Mouse (Mus musculus): ENCODE data around the gene Maf.
A peak's percentile ranks its signal among the peaks of the same experiment; 100 is the strongest.

Maf gene

GRCm38 (mm10) chr8:115706411-115706860 lies 1.2 kb downstream of the Maf start:
- DNase-seq (ENCODE audit: low read depth, low spot score), result peak; percentile 22

- peak; percentile 28 for DNase-seq (ENCODE audit: low read depth, low spot score)
Observed at GRCm38 (mm10) chr8:115705591-115706110, 1.9 kb downstream of the Maf start.

GRCm38 (mm10) chr8:115703056-115703455 lies 4.5 kb downstream of the Maf start:
- DNase-seq (ENCODE audit: low read depth, low spot score), result no peak

- DNase-seq (ENCODE audit: low read depth, low spot score), result no peak
Observed at GRCm38 (mm10) chr8:115701001-115701400, 6.6 kb downstream of the Maf start.

DNA sequence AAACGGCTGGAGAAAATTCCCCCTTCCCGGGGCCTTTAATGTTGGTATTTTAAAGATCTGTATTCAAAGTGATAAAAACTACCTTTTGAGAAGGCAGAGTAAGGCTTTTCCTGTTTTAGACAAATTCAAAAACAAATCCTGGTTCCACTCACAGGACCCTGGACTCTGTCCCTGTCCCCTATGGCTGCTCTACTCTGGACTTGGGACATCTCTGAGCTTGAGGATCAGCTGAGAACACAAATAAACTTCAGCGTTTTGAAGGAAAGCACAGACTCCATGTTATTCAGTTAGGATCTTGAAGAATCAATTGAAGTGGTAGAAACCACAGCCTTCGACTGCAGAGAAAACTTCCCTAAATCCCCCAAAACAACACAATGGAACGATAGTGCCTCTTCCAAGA lies 8.4 kb downstream of the Maf start:
- no peak for DNase-seq (ENCODE audit: low read depth, low spot score)

DNA sequence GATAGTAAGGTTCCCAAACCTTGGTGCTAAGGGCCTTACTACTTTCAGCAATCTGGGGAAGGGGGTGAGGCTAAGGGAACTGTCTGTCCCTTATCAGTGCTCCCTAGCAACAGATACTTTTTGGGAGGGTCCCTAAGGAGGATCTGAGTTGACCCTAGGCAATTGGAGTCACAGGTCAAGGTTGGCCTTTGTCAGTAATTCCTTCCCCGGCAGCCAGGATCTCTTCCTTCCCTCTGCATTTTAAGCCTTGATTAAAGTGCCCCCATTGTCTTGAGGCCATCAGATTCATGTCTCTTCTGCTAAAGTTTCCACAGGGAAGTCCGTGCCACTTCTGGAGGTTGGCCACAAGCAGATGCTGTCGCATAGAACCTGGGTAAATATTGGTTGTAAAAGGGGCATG lies 10.2 kb downstream of the Maf start:
- DNase-seq (ENCODE audit: low read depth, low spot score), result no peak

GRCm38 (mm10) chr8:115696661-115697060 lies 10.9 kb downstream of the Maf start:
- no peak for DNase-seq (ENCODE audit: low read depth, low spot score)

DNA sequence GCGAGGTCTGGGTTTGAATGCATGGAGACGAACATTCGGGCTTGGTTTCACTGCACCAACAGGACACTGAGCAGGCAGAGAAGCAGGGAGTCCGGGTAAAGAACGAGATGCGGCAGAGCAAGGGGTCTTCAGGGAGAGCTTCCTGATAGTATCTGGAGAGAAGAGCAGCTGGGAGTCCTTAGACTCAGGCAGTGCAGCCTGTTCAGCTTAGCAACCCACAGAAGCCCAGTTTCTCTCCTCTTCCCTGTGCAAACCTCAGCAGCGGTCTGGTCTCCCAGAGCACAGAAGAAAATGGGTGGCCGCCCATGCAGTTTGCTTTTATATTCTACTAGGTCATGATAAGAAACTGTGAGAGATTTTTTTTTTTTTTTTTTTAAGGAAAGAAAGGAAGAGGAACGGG lies 20.2 kb downstream of the Maf start:
- no peak for DNase-seq (ENCODE audit: low read depth, low spot score)

DNA sequence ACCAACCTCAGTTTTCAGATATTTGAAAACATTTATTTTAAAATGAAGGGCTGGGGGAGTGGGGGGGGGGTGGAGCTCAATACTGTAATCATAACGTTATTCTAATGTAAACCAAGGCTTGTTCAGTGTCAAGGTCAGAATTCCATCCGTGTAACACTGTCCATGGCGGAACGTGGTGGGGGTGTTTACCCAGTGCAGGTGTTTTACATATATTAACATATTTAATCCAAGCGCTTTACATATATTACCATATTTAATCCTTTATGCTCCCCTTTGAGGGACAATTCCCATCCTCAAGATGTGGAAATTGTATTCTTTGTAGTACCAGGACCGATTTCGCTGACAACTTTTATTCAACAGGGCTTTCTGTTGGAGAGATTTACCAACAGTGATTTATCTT lies 24.3 kb downstream of the Maf start:
- no peak for DNase-seq (ENCODE audit: low read depth, low spot score)

GRCm38 (mm10) chr8:115679539-115679938 lies 28.1 kb downstream of the Maf start:
- DNase-seq (ENCODE audit: low read depth, low spot score), result no peak

DNA sequence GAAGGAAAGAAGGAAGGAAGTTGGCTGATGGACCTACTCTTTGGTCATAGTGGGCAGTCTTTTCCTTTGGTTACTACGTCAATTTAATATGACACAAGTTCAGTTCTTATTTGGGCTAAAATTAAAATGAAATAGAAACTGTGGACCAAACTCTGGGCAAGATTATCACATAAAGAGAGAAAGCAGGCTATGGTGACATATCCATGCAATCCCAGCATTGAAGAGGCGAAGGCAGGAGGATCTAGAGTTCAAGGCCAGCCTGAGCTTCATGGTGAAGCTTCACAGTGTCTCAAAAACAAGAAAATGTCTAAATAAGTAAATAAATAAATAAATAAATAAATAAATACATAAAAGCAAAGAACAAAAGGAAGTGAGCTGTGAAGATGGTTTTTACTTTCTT lies 42.7 kb downstream of the Maf start:
- no peak for DNase-seq (ENCODE audit: low read depth, low spot score)

DNA sequence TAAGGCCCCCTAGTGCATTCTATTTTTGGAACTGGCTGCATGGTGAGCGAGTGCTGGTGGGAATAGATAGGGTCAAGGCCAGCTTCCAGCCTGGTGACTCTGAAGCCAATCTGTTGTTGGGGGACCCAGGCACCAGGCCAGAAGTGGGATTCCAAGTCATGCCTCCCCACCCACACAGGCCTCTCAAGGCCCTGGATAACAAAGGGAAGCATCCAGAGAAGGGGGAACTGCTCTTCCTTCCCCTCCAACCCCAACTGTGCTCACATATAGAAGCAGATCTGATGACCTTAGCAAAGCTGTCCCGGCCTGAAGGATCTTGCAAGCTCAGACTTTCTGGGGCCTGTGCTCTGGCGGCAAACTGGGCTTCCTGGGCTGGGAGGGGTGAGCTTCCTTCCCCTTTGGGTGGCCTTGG lies 57.5 kb downstream of the Maf start:
- no peak for DNase-seq (ENCODE audit: low read depth, low spot score)

GRCm38 (mm10) chr8:115645139-115645538 lies 62.5 kb downstream of the Maf start:
- no peak for DNase-seq (ENCODE audit: low read depth, low spot score)

- DNase-seq (ENCODE audit: low read depth, low spot score), result no peak
Observed at GRCm38 (mm10) chr8:115641936-115642335, 65.7 kb downstream of the Maf start.

DNA sequence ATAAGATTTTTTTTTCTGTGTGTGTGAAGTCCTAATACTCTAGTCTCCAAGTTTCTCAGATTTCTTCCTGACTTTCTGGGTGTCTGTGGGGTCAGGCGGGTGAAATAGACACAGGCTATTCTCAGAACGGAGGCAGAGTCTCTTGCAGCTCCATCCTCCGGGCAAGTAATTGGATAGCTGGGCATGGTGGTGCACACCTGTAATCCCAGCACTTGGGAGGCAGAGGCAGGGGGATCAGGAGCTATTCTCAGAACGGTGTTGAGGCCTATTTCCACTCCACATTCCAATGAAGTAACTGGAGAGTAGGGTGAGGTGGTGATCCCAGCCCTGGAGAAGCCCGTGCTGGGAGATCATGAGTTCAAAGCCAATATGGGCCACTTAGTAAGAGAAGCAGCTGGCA lies 67.6 kb downstream of the Maf start:
- DNase-seq (ENCODE audit: low read depth, low spot score), result no peak

- no peak for DNase-seq (ENCODE audit: low read depth, low spot score)
Observed at GRCm38 (mm10) chr8:115636751-115637150, 70.8 kb downstream of the Maf start.

Measured in WW6 (cell line).